In the genomic region with DNA sequence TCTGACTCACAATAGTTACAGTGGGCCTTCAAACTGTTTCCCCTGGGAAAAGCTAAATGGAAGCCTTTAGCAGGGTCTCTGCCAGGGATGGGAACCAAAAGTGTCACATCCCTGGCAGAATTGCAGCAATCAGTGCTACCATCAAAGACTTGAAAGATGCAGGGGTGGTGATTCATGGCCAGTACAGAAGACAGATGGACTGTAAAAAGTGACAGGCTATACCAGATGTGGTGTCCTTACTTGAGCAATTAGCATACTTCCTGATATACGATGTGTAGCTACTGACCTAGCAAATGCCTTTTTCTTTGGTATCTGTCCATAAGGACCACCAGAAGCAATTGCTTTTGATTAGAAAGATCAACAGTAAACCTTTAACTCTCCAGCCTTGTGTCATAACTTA, we compare ENCODE assay signal across 21 mouse cellular contexts. TPM values are rescaled to one million over a fixed set of nuclear protein-coding genes. Genes with fewer than 3 reads are reported as not detected.
"Had no signal": no experiment of that assay in that cellular context is flagged by ENCODE, and none has a peak within 500 bp of the region (broad histone marks: within the 10 kb centered on the region; RNA-seq: fewer than 3 reads in every experiment).

No protein-coding gene starts in this region.

- H3K4me1 ChIP-seq: midbrain, embryonic 10.5 days; midbrain, embryonic 12.5 days; neural tube, embryonic 13.5 days; neural tube, embryonic 15.5 days had no signal

- DNase-seq: lung, adult 18-20 months; lung, embryonic 14.5 days; lung, postnatal 10 days; lung, postnatal 4 days; midbrain, embryonic 14.5 days; retina, postnatal 1 day; right cerebral cortex, adult 18-20 months; right cerebral cortex, postnatal 25 days; right cerebral cortex, postnatal 4 days; spleen, adult 18-20 months; thymus, adult 18-20 months; thymus, postnatal 14 days; thymus, postnatal 4 days had no signal

- H3K4me2 ChIP-seq: lung, embryonic 14.5 days; midbrain, embryonic 12.5 days; neural tube, embryonic 13.5 days; neural tube, embryonic 15.5 days had no signal

- H3K9me3 ChIP-seq: midbrain, embryonic 10.5 days; midbrain, embryonic 12.5 days; neural tube, embryonic 13.5 days; neural tube, embryonic 15.5 days had no signal

- H3K27ac ChIP-seq: midbrain, embryonic 10.5 days; midbrain, embryonic 12.5 days; neural tube, embryonic 13.5 days; neural tube, embryonic 15.5 days had no signal

- H3K4me3 ChIP-seq: midbrain, embryonic 10.5 days; midbrain, embryonic 12.5 days; myocyte; neural tube, embryonic 13.5 days; neural tube, embryonic 15.5 days had no signal

- H3K9ac ChIP-seq: lung, embryonic 14.5 days; midbrain, embryonic 12.5 days; neural tube, embryonic 13.5 days; neural tube, embryonic 15.5 days had no signal

- H3K27me3 ChIP-seq: midbrain, embryonic 12.5 days; neural tube, embryonic 13.5 days; neural tube, embryonic 15.5 days had no signal

- ATAC-seq: midbrain, embryonic 16.5 days had no signal

RNA-seq across cellular contexts. Expression of gene Mkrn2os, which starts 28.6 kb away (rescaled TPM):
- total RNA-seq: megakaryocyte, adult 5-6 weeks; megakaryocyte-erythroid progenitor cell, adult 5-6 weeks had no signal
